In genomic region chr4:32984801-32985675, GRCm38 (mm10) we compare ENCODE assay signal across 8 mouse cellular contexts. TPM values are rescaled to one million over a fixed set of nuclear protein-coding genes. Genes with fewer than 3 reads are reported as not detected.
DNase-seq lines count a peak whose midpoint lies in the region; ATAC-seq lines count a peak whose summit lies in the region.

No protein-coding gene starts in this region.

- H3K9ac ChIP-seq in midbrain, embryonic 13.5 days (replicated peaks): peak overlapping the region; percentile 92

- H3K36me3 ChIP-seq in midbrain, embryonic 13.5 days: no peaks in the 10 kb centered on the region

- ATAC-seq in midbrain, embryonic 13.5 days: no peak

- 8% methylated on average over 13 of the region's 13 CpGs for WGBS in midbrain, embryonic 13.5 days

- H3K4me1 ChIP-seq in midbrain, embryonic 13.5 days (replicated peaks): peaks cover 39% of the 10 kb centered on the region

- no peaks in the 10 kb centered on the region for H3K9me3 ChIP-seq in midbrain, embryonic 13.5 days

- H3K4me3 ChIP-seq in midbrain, embryonic 13.5 days (replicated peaks): peak overlapping the region; percentile 86

- H3K4me2 ChIP-seq in midbrain, embryonic 13.5 days (replicated peaks): peak overlapping the region; percentile 86

- DNase-seq in cerebellum, adult 11-12 months: peak; percentile 34
- no peak for DNase-seq in cerebellum, adult 9-11 months
- DNase-seq in right cerebral cortex, adult 2 months (ENCODE audit: low spot score in 2 of 2): peak; percentile 14 to 26
- DNase-seq in right cerebral cortex, postnatal 36 days (ENCODE audit: low spot score in 2 of 2): no peak
- DNase-seq in hindlimb bud, embryonic 11.5 days (ENCODE audit: extremely low spot score, low read depth, low spot score): peak; percentile 37
- peak; percentile 41 for DNase-seq in thymus, postnatal 14 days
- no peak for DNase-seq in urinary bladder, postnatal 14 days (ENCODE audit: low spot score)

- H3K27ac ChIP-seq in midbrain, embryonic 13.5 days: peak overlapping the region; percentile 95

- 0 out of 2 replicates have a peak, but pooled peaks cover 5% of the 10 kb centered on the region for H3K27me3 ChIP-seq in midbrain, embryonic 13.5 days

RNA-seq across cellular contexts. Expression of gene Rragd, which starts 2.2 kb away (rescaled TPM):
- 32.2 and 32.3 TPM in 2 replicates for polyA plus RNA-seq in midbrain, embryonic 13.5 days (2015; fragmentation: Nextera tagmentation; extraction: Ambion mirVana)

RNA-seq across cellular contexts. Expression of gene Ankrd6, which starts 34.4 kb away (rescaled TPM):
- polyA plus RNA-seq in midbrain, embryonic 13.5 days (2015; fragmentation: Nextera tagmentation; extraction: Ambion mirVana): 30.4 and 32.2 TPM in 2 replicates

RNA-seq across cellular contexts. Expression of gene Ube2j1, which starts 46.2 kb away (rescaled TPM):
- 49.0 and 51.1 TPM in 2 replicates for polyA plus RNA-seq in midbrain, embryonic 13.5 days (2015; fragmentation: Nextera tagmentation; extraction: Ambion mirVana)

Comparison
In these comparisons a context has a peak if more than half of its experiments do, and no peak if none do; other contexts are left out.
1. DNase-seq: peak in cerebellum, adult 11-12 months (single experiment), right cerebral cortex, adult 2 months (2 of 2), hindlimb bud, embryonic 11.5 days (single experiment) and thymus, postnatal 14 days (single experiment); none in cerebellum, adult 9-11 months (single experiment), right cerebral cortex, postnatal 36 days (0 of 2) and urinary bladder, postnatal 14 days (single experiment).